ENCODE assay signal across 31 mouse cellular contexts in the genomic region with DNA sequence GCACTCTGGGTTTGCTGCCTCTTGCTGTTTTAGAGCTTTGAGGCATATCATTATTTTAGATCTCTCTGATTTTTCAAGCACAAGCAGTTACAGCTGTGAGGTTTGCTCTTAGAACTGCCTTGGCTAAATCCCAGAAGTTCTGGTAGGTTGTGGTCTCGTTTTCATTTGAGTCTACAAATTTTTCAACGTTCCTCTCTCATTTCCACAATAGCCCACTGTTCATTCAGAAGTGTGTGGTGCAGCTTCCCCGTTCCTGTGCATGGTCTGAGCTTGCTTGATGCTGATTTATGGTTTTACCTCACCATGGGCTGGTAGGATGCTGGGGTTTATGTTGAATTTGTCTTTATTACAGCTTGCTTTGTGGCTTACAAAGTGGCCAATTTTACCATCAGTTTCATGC.
DNase-seq lines count a peak whose midpoint lies in the region; ATAC-seq and TF ChIP-seq lines count a peak whose summit lies in the region.
"Had no signal": no experiment of that assay in that cellular context is flagged by ENCODE, and none has a peak within 500 bp of the region (broad histone marks: within the 10 kb centered on the region; RNA-seq: fewer than 3 reads in every experiment).

No protein-coding gene starts in this region.

- DNase-seq in kidney, postnatal 0 days (ENCODE audit: low spot score) = peak; percentile 14
- no peak for DNase-seq in kidney, adult 9 months
- peak; percentile 16 for DNase-seq in brain, adult 2 months (ENCODE audit: low read depth, low spot score)
- DNase-seq in forelimb bud, embryonic 11.5 days (ENCODE audit: low read depth, low spot score) = peak; percentile 25
- DNase-seq in hindbrain, embryonic 10.5 days (ENCODE audit: low spot score) = no peak
- DNase-seq in urinary bladder, postnatal 4 days (ENCODE audit: low spot score in 2 of 2) = no peak
- no peak for DNase-seq in heart, adult 18-20 months
- DNase-seq: adrenal gland, adult 2 months; adrenal gland, postnatal 14 days; B cell, adult 2 months; cerebellum, adult 11-12 months; cerebellum, adult 8-10 months; cerebellum, postnatal 10 days; cerebellum, postnatal 36 days; embryo, embryonic 11 days; gastrocnemius, adult 2 months; gastrocnemius, postnatal 14 days; heart, adult 11 months; heart, postnatal 10 days; heart, postnatal 36 days had no signal

- H3K27me3 ChIP-seq in kidney, postnatal 0 days (ENCODE audit: insufficient read depth, low read length) = no peaks in the 10 kb centered on the region
- no peaks in the 10 kb centered on the region for H3K27me3 ChIP-seq in hindbrain, embryonic 10.5 days (ENCODE audit: insufficient read depth, poor library complexity, severe bottlenecking)
- H3K27me3 ChIP-seq: CH12.LX; forebrain, embryonic 13.5 days; heart, embryonic 12.5 days; heart, embryonic 15.5 days had no signal

- no peak overlapping the region for H3K4me3 ChIP-seq in kidney, postnatal 0 days (replicated peaks; ENCODE audit: low read depth, low read length)
- no peak overlapping the region for H3K4me3 ChIP-seq in hindbrain, embryonic 10.5 days
- H3K4me3 ChIP-seq: erythroblast, embryonic 14.5 days; forebrain, embryonic 10.5 days; forebrain, embryonic 13.5 days; gastrocnemius, adult 2 months; heart, embryonic 12.5 days; heart, embryonic 15.5 days had no signal

- no peak overlapping the region for H3K27ac ChIP-seq in kidney, postnatal 0 days
- H3K27ac ChIP-seq in hindbrain, embryonic 10.5 days = no peak overlapping the region
- H3K27ac ChIP-seq: forebrain, embryonic 10.5 days; forebrain, embryonic 13.5 days; gastrocnemius, adult 2 months; heart, embryonic 15.5 days; hindbrain, embryonic 14.5 days; hindbrain, postnatal 0 days had no signal

- no peak for ATAC-seq in kidney, postnatal 0 days (replicated peaks; ENCODE audit: low FRiP score, low read depth)
- ATAC-seq: forebrain, embryonic 13.5 days; forebrain, embryonic 16.5 days; hindbrain, postnatal 0 days; inflammation-experienced regulatory T-cells, adult 6 months had no signal

- no peaks in the 10 kb centered on the region for H3K9me3 ChIP-seq in kidney, postnatal 0 days (replicated peaks; ENCODE audit: low read length)
- H3K9me3 ChIP-seq in hindbrain, embryonic 10.5 days = no peaks in the 10 kb centered on the region
- H3K9me3 ChIP-seq: forebrain, embryonic 10.5 days; forebrain, embryonic 13.5 days; heart, embryonic 12.5 days; heart, embryonic 15.5 days had no signal

- no peaks in the 10 kb centered on the region for H3K4me1 ChIP-seq in kidney, postnatal 0 days (replicated peaks; ENCODE audit: insufficient read depth, low read length)
- no peaks in the 10 kb centered on the region for H3K4me1 ChIP-seq in hindbrain, embryonic 10.5 days (replicated peaks)
- H3K4me1 ChIP-seq: forebrain, embryonic 10.5 days; forebrain, embryonic 13.5 days; heart, embryonic 12.5 days; heart, embryonic 15.5 days had no signal

- H3K9ac ChIP-seq in kidney, postnatal 0 days (ENCODE audit: low read depth, low read length) = no peak overlapping the region
- H3K9ac ChIP-seq: forebrain, embryonic 13.5 days; heart, embryonic 12.5 days; heart, embryonic 15.5 days; hindbrain, embryonic 14.5 days had no signal

- no peak overlapping the region for H3K4me2 ChIP-seq in kidney, postnatal 0 days (ENCODE audit: low read length)
- H3K4me2 ChIP-seq: forebrain, embryonic 13.5 days; heart, embryonic 12.5 days; heart, embryonic 15.5 days; hindbrain, embryonic 14.5 days had no signal

- H3K36me3 ChIP-seq in kidney, postnatal 0 days (ENCODE audit: insufficient read depth, low read length) = 0 out of 2 replicates have a peak, but pooled peaks cover 2% of the 10 kb centered on the region
- H3K36me3 ChIP-seq in hindbrain, embryonic 10.5 days = no peaks in the 10 kb centered on the region
- H3K36me3 ChIP-seq: forebrain, embryonic 10.5 days; G1E; heart, embryonic 12.5 days; heart, embryonic 15.5 days had no signal

- no peak for TF ChIP-seq CTCF in kidney, postnatal 0 days (IDR thresholded peaks at IDR 0.05; ENCODE audit: low read depth)

- 27% methylated on average over 3 of the region's 3 CpGs for WGBS in kidney, postnatal 0 days
- 75% methylated on average over 3 of the region's 3 CpGs for WGBS in hindbrain, embryonic 10.5 days

Comparison
In these comparisons a context has a peak if more than half of its experiments do, and no peak if none do; other contexts are left out.
1. DNase-seq: peak in kidney, postnatal 0 days (single experiment), brain, adult 2 months (single experiment) and forelimb bud, embryonic 11.5 days (single experiment); none in kidney, adult 9 months (single experiment), hindbrain, embryonic 10.5 days (single experiment), urinary bladder, postnatal 4 days (0 of 2) and heart, adult 18-20 months (0 of 2).